Mouse (Mus musculus) kidney, postnatal 0 days (tissue): ENCODE data around the gene Rsg1. TPM values are rescaled to one million over a fixed set of nuclear protein-coding genes. Genes with fewer than 3 reads are reported as not detected.

Experiments
- ATAC-seq: fragments of 200-750 bp; cut with Nextera tagmentation; replicated peaks from 2 replicates; pipeline ENCODE4 v1.8.0; 2017; ENCODE audit warnings: low read depth, moderate number of reproducible peaks, moderate TSS enrichment, moderate library complexity; ENCODE audit not compliant: low FRiP score
- DNase-seq: peaks from one replicate; pipeline ENCODE4 v3.0.0-alpha.2; 2016; ENCODE audit warnings: low spot score
- H3K27ac ChIP-seq: fragments of 300-500 bp; sonication (generic); 2 replicates; pipeline ENCODE4 v1.5.1; 2014; ENCODE audit warnings: mild to moderate bottlenecking
- H3K27me3 ChIP-seq: fragments of 300-500 bp; sonication (generic); 2 replicates; pipeline ENCODE4 v1.6.1; 2014; ENCODE audit warnings: low read length, mixed read lengths; ENCODE audit not compliant: insufficient read depth
- H3K36me3 ChIP-seq: fragments of 300-500 bp; sonication (generic); 2 replicates; pipeline ENCODE4 v1.6.1; 2014; ENCODE audit warnings: low read length, mixed read lengths; ENCODE audit not compliant: insufficient read depth
- H3K4me1 ChIP-seq: fragments of 300-500 bp; sonication (generic); replicated peaks from 2 replicates; pipeline ENCODE4 v1.6.1; 2014; ENCODE audit warnings: antibody characterized with exemption, low read length, mixed read lengths; ENCODE audit not compliant: insufficient read depth
- H3K4me2 ChIP-seq: fragments of 300-500 bp; sonication (generic); 2 replicates; pipeline ENCODE4 v1.6.1; 2014; ENCODE audit warnings: mild to moderate bottlenecking, low read length, moderate library complexity, mixed read lengths
- H3K4me3 ChIP-seq: fragments of 300-500 bp; sonication (generic); replicated peaks from 2 replicates; pipeline ENCODE4 v1.5.1; 2014; ENCODE audit warnings: low read depth, low read length
- H3K9ac ChIP-seq: fragments of 300-500 bp; sonication (generic); 2 replicates; pipeline ENCODE4 v1.6.1; 2014; ENCODE audit warnings: low read depth, low read length
- H3K9me3 ChIP-seq: fragments of 300-500 bp; sonication (generic); replicated peaks from 2 replicates; pipeline ENCODE4 v1.6.1; 2016; ENCODE audit warnings: low read length, inconsistent platforms, mixed read lengths
- CTCF ChIP-seq: IDR thresholded peaks from 2 replicates; pipeline ENCODE4 v1.5.1; 2016; ENCODE audit warnings: antibody characterized with exemption, low read depth, mild to moderate bottlenecking, moderate library complexity
- WGBS: fragments of 180-500 bp; shearing (Covaris S2); extraction: QIAGEN DNeasy Blood & Tissue Kit; methylation state at CpG from one replicate; pipeline ENCODE4 v1.1.7; 2014; 5-methylcytosine and 5-hydroxymethylcytosine counted together
- polyA plus RNA-seq: library from polyadenylated mRNA; unstranded; fragments of >200 nt; fragmentation: Nextera tagmentation; extraction: Ambion mirVana; gene quantifications from 2 replicates; pipeline ENCODE4 v1.2.1, GENCODE M21; 2015

Rsg1 gene
- polyA plus RNA-seq, 1 experiment from 2014 or later = 3.1 TPM

DNA sequence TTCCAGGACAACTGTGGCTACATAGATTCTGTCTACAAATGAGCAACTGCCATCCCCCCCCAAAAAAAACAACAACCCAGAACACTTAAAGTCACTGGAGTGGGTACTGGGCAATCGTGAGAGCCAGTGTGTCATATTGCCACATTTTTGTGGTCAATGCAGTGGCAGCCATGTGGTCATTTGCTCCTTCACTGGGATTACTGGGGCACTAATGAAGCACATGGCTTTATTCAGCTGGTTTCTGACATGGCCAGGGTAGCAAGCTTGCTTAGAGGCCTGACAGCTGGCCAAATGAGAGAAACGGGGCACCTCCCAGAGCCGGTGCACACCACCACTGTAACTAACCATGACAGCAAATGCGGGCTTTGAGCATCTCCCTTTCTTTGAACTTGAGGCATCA, 35.3 kb upstream of the Rsg1 start:
- ATAC-seq (no peak), DNase-seq (no peak)
- 76% methylated on average over 4 of the region's 4 CpGs for WGBS
- TF ChIP-seq CTCF = no peak
- Histone ChIP-seq H3K4me3 (no peak overlapping the region), H3K9me3 (no peaks in the 10 kb centered on the region), H3K4me1 (no peaks in the 10 kb centered on the region), H3K27me3 (no peaks in the 10 kb centered on the region), H3K9ac (no peak overlapping the region), H3K27ac (no peak overlapping the region), H3K36me3 (peaks cover 16% of the 10 kb centered on the region; the same call in 1 of the 2 replicates), H3K4me2 (no peak overlapping the region)

GRCm38 (mm10) chr4:141180831-141181230, 32.9 kb upstream of the Rsg1 start:
- no peak overlapping the region for H3K27ac ChIP-seq
- WGBS = 88% methylated on average over 8 of the region's 8 CpGs
- TF ChIP-seq CTCF = no peak
- no peak overlapping the region for H3K4me2 ChIP-seq
- DNase-seq (no peak), ATAC-seq (no peak)
- H3K4me1 ChIP-seq = no peaks in the 10 kb centered on the region
- H3K27me3 ChIP-seq = no peaks in the 10 kb centered on the region
- no peaks in the 10 kb centered on the region for H3K9me3 ChIP-seq
- no peak overlapping the region for H3K9ac ChIP-seq
- 0 out of 2 replicates have a peak, but pooled peaks cover 10% of the 10 kb centered on the region for H3K36me3 ChIP-seq
- no peak overlapping the region for H3K4me3 ChIP-seq

- ATAC-seq = no peak
- peaks cover 8% of the 10 kb centered on the region for H3K4me1 ChIP-seq
- DNase-seq = no peak
Measured at GRCm38 (mm10) chr4:141181981-141182380, 31.8 kb upstream of the Rsg1 start.

GRCm38 (mm10) chr4:141183932-141184331, 29.8 kb upstream of the Rsg1 start:
- WGBS = 85% methylated on average over 2 of the region's 2 CpGs
- H3K27ac ChIP-seq = no peak overlapping the region
- H3K9me3 ChIP-seq = no peaks in the 10 kb centered on the region
- ATAC-seq = no peak
- no peak overlapping the region for H3K4me3 ChIP-seq
- H3K36me3 ChIP-seq = no peaks in the 10 kb centered on the region
- no peaks in the 10 kb centered on the region for H3K27me3 ChIP-seq
- TF ChIP-seq CTCF = no peak
- H3K9ac ChIP-seq = no peak overlapping the region
- DNase-seq = no peak
- H3K4me2 ChIP-seq = no peak overlapping the region
- peaks cover 8% of the 10 kb centered on the region for H3K4me1 ChIP-seq

More at GRCm38 (mm10) chr4:141181981-141182380, 31.8 kb upstream of the Rsg1 start:
- no peak overlapping the region for H3K9ac ChIP-seq
- TF ChIP-seq CTCF = no peak
- H3K4me2 ChIP-seq = no peak overlapping the region
- H3K27me3 ChIP-seq = no peaks in the 10 kb centered on the region
- no peaks in the 10 kb centered on the region for H3K9me3 ChIP-seq
- 94% methylated on average over 6 of the region's 6 CpGs for WGBS
- no peak overlapping the region for H3K27ac ChIP-seq
- H3K36me3 ChIP-seq = 0 out of 2 replicates have a peak, but pooled peaks cover 8% of the 10 kb centered on the region
- H3K4me3 ChIP-seq = no peak overlapping the region

DNA sequence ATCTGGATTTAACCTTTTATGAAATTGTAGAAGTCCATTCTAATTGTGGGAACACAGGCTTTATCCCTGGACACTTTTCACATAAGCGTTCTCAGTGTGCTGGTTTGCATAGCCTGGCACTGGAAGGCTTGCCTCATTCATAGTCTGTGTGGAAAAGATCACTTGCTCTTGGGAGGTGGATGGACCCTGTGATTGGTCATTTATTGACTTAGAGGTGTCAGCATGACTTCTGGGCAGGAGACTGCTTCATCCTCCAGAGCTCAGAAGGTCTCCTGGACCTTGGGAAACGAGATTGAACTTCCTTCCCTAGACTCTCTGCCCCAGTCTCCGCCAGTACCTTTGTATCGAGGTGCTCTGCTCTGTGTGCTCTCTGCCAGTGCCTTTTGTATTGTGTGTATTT, 29.3 kb upstream of the Rsg1 start:
- Histone ChIP-seq H3K36me3 (no peaks in the 10 kb centered on the region), H3K9me3 (no peaks in the 10 kb centered on the region), H3K4me3 (no peak overlapping the region), H3K27me3 (no peaks in the 10 kb centered on the region), H3K9ac (no peak overlapping the region), H3K4me2 (no peak overlapping the region), H3K27ac (no peak overlapping the region), H3K4me1 (peaks cover 8% of the 10 kb centered on the region)
- DNase-seq = no peak
- ATAC-seq = no peak
- TF ChIP-seq CTCF = no peak
- 91% methylated on average over 4 of the region's 4 CpGs for WGBS

DNA sequence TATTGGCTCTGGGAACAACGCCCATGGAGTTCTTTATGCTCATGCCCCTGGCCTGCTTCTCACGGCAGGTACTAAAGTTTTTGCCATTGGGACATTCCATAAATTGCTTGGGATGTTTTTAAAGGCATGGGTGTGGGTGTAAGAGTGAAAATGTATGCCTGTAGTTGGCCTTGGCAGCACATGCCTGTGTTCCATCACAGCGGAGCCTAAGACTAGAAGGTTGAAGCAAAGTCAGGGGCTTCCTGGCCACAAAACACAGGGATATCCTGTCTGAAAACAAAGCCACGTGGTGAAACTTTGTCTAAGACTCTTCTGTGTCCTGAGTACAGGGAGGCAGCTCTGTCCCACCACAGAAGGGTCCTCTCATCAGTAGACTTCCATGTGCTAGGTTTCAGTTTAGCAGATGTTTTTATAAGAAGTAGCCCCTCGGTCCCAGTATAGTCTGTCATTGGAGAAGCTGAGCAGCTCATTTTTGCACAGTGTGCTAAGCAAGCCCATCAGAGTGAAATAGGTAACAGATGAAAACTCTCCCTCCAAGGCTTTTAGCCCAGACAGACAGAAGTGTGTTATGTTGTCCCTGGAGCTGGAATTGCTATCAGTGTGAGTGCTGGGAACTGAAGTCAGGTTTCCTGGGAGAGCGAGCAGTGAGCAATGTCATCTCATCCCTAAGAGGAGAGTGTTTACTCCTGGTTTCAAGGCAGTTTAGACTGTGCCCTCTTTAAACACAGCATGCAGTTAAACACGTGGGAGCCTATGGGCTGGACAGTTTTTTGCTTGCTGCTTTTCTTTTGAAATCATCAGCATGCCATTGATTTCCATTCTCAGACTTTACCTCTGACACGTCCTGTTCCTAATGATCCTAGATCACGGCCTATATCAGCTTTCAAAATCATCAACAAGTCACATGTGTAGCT, 26.6 kb upstream of the Rsg1 start:
- H3K4me2 ChIP-seq = no peak overlapping the region
- TF ChIP-seq CTCF = no peak
- H3K4me3 ChIP-seq = no peak overlapping the region
- DNase-seq = no peak
- WGBS = 52% methylated on average over 9 of the region's 9 CpGs
- H3K4me1 ChIP-seq = peaks cover 8% of the 10 kb centered on the region
- peaks cover 6% of the 10 kb centered on the region; the same call in 1 of the 2 replicates for H3K36me3 ChIP-seq
- no peak for ATAC-seq
- no peaks in the 10 kb centered on the region for H3K27me3 ChIP-seq
- H3K9ac ChIP-seq = no peak overlapping the region
- no peak overlapping the region for H3K27ac ChIP-seq
- H3K9me3 ChIP-seq = no peaks in the 10 kb centered on the region
